Mouse (Mus musculus) ES-Bruce4 (cell line): ENCODE results near the gene Pik3r4.

Experiments
- CTCF ChIP-seq: IDR thresholded peaks from one replicate; pipeline ENCODE4 v1.8.1; 2011; ENCODE audit warnings: low read depth, low read length
- POLR2A ChIP-seq: IDR thresholded peaks from one replicate; pipeline ENCODE4 v1.8.1; 2011; ENCODE audit warnings: low read length; ENCODE audit not compliant: insufficient read depth

DNA sequence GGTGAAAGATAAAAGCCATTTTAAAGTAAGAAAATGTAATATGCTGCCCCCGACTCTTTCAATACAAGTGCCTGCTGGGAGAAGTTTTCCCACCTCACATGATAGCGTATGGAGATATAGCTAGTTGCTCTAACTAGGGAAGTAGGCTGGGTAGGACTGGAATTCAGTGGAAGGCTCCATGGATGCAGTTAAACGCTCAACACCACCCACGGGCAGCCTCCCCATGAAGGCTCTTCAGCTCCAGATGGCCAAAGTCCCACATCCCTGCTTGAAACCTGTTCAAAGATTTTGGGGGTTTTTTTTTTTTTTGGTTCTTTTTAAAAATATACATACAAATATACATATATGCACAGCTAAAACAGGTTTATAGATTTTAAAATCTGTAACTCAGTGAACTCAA is 77.7 kb downstream of the Pik3r4 start:
- TF ChIP-seq CTCF (no peak), POLR2A (no peak)
